Mouse (Mus musculus): ENCODE results near the gene Gm21750.
"Not testable (repeated sequence)": the region's sequence is repeated elsewhere in the genome, so short reads cannot be mapped to it uniquely, and the experiment has no call there.

Gm21750 gene

GRCm38 (mm10) chr14:73660925-73661324 is at the start of gene Gm21750:
Gm21750 (plus strand) TSS chr14:73661225.
- not testable (repeated sequence) for DNase-seq (ENCODE audit: low spot score in 2 of 2)

- not testable (repeated sequence) for DNase-seq (ENCODE audit: low spot score in 2 of 2)
These were observed 46.1 kb upstream of the Gm21750 start for GRCm38 (mm10) chr14:73614961-73615360.

GRCm38 (mm10) chr14:73620880-73621279 is 40.1 kb upstream of the Gm21750 start:
- no peak for DNase-seq (ENCODE audit: low spot score in 2 of 2)

GRCm38 (mm10) chr14:73622988-73623387 is 38.0 kb upstream of the Gm21750 start:
- no peak for DNase-seq (ENCODE audit: low spot score in 2 of 2)

- DNase-seq (ENCODE audit: low spot score in 2 of 2): no peak
These were observed 35.6 kb upstream of the Gm21750 start for GRCm38 (mm10) chr14:73625469-73625868.

GRCm38 (mm10) chr14:73631511-73631910 is 29.5 kb upstream of the Gm21750 start:
- DNase-seq (ENCODE audit: low spot score in 2 of 2): no peak

GRCm38 (mm10) chr14:73632648-73633263 is 28.3 kb upstream of the Gm21750 start:
- no peak for DNase-seq (ENCODE audit: low spot score in 2 of 2)

GRCm38 (mm10) chr14:73634356-73634755 is 26.7 kb upstream of the Gm21750 start:
- DNase-seq (ENCODE audit: low spot score in 2 of 2): no peak

GRCm38 (mm10) chr14:73637460-73637859 is 23.6 kb upstream of the Gm21750 start:
- DNase-seq (ENCODE audit: low spot score in 2 of 2): no peak

- DNase-seq (ENCODE audit: low spot score in 2 of 2): no peak
These were observed 10.8 kb upstream of the Gm21750 start for GRCm38 (mm10) chr14:73650179-73650578.

GRCm38 (mm10) chr14:73670091-73670490 is 9.1 kb downstream of the Gm21750 start:
- no peak for DNase-seq (ENCODE audit: low spot score in 2 of 2)

GRCm38 (mm10) chr14:73687726-73688125 is 26.7 kb downstream of the Gm21750 start:
- no peak for DNase-seq (ENCODE audit: low spot score in 2 of 2)

GRCm38 (mm10) chr14:73688427-73688826 is 27.4 kb downstream of the Gm21750 start:
- DNase-seq (ENCODE audit: low spot score in 2 of 2): no peak

GRCm38 (mm10) chr14:73700256-73700655 is 39.2 kb downstream of the Gm21750 start:
- DNase-seq (ENCODE audit: low spot score in 2 of 2): no peak

GRCm38 (mm10) chr14:73709412-73710110 is 48.5 kb downstream of the Gm21750 start:
- no peak for DNase-seq (ENCODE audit: low spot score in 2 of 2)
